Mouse (Mus musculus): Measurements from ENCODE around the gene Gzmb. TPM values are rescaled to one million over a fixed set of nuclear protein-coding genes. Genes with fewer than 3 reads are reported as not detected.

Gene Gzmb
- total RNA-seq, 2 experiments from 2014 or later, result not detected

Other genes with a start within 250 kb of the Gzmb start
- not detected for gene Mcpt1, start 244.3 kb downstream of the Gzmb start, total RNA-seq (2021)
- gene Mcpt9, start 231.8 kb downstream of the Gzmb start, total RNA-seq (2021), result not detected
- not detected for gene Mcpt2, start 220.2 kb downstream of the Gzmb start, total RNA-seq (2021)
- 1 to 10 TPM in 1 of 2 experiments, not detected in 1; 1.1 TPM for gene Mcpt4, start 199.9 kb downstream of the Gzmb start, total RNA-seq (2021)
- gene Mcpt8, start 177.0 kb downstream of the Gzmb start, total RNA-seq (2021), result not detected
- gene Ctsg, start 159.7 kb downstream of the Gzmb start, total RNA-seq (2021), result not detected
- gene Gzme, start 141.6 kb downstream of the Gzmb start, total RNA-seq (2021), result not detected
- not detected for gene Gzmd, start 129.7 kb downstream of the Gzmb start, total RNA-seq (2021)
- gene Gzmg, start 102.7 kb downstream of the Gzmb start, total RNA-seq (2021), result not detected
- not detected for gene Gzmn, start 87.7 kb downstream of the Gzmb start, total RNA-seq (2021)
- not detected for gene Gzmf, start 50.8 kb downstream of the Gzmb start, total RNA-seq (2021)
- not detected for gene Gzmc, start 27.6 kb downstream of the Gzmb start, total RNA-seq (2021)
- not detected for gene Atp12a, start 102.8 kb upstream of the Gzmb start, total RNA-seq (2021)
- under 1 TPM; 0.62 to 0.94 TPM for gene Rnf17, start 140.3 kb upstream of the Gzmb start, total RNA-seq (2021)

Measured in layer of hippocampus, postnatal 25 days (tissue).